Mouse (Mus musculus) MEL (cell line): Measurements from ENCODE around the gene Rell1.

Source experiments
- CTCF ChIP-seq, 3 experiments: IDR thresholded peaks in 2 of 3; conservative IDR thresholded peaks in 1 of 3; 2 replicates each; pipeline ENCODE4 v1.5.1; 2011 to 2012; ENCODE audit warnings: low read length in 3 of 3, low read depth in 2 of 3, mild to moderate bottlenecking in 2 of 3, improper control_type of control experiment in 1 of 3, inconsistent platforms in 1 of 3, mixed read lengths in 1 of 3, moderate library complexity in 1 of 3; ENCODE audit not compliant: control insufficient read depth in 1 of 3, insufficient read depth in 1 of 3, poor library complexity in 1 of 3, severe bottlenecking in 1 of 3
- GABPA ChIP-seq: IDR thresholded peaks from 2 replicates; pipeline ENCODE4 v1.6.1; 2012; ENCODE audit warnings: low read depth, mild to moderate bottlenecking, inconsistent platforms, low read length, improper control_type of control experiment, moderate library complexity
- JUND ChIP-seq: IDR thresholded peaks from 2 replicates; pipeline ENCODE4 v1.6.1; 2011; ENCODE audit warnings: low read depth, mild to moderate bottlenecking, improper control_type of control experiment, low read length
- MAX ChIP-seq: IDR thresholded peaks from 2 replicates; pipeline ENCODE4 v1.6.1; 2011; ENCODE audit warnings: low read length, improper control_type of control experiment
- POLR2A ChIP-seq, 2 experiments: IDR thresholded peaks; 2 replicates each; pipeline ENCODE4 v1.6.1; 2011 to 2012; ENCODE audit warnings: low read length in 2 of 2, mild to moderate bottlenecking in 2 of 2, control low read depth in 1 of 2, improper control_type of control experiment in 1 of 2, low read depth in 1 of 2, moderate library complexity in 1 of 2; ENCODE audit not compliant: control insufficient read depth in 1 of 2, insufficient read depth in 1 of 2, poor library complexity in 1 of 2
- TBP ChIP-seq: IDR thresholded peaks from 2 replicates; pipeline ENCODE4 v1.8.0; 2011; ENCODE audit warnings: low read depth, low read length, improper control_type of control experiment

DNA sequence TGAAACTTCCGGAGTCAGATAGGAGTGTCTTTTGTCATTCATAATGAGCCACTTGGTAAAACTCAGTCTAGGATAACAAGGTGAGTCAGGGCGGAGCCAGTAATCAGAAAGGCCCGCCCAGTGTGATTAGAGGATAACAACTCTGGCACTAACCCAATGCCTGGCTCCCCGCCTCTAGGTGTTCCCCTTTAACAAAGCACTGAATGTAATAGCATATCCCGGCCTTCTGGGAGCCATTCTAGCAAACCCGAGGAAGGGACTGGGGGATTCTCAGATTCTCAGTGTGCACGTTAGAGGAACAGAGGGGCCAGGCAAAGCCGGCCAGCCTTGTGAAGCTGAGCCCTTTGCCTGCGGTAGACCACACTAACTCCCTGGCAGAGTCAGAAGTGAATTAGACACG is 35.9 kb downstream of the Rell1 start:
- TF ChIP-seq JUND (no peak), CTCF (IDR thresholded peaks at IDR 0.05 in 2 of 3, conservative IDR thresholded peaks at IDR 0.05 in 1 of 3; ENCODE audit: control insufficient read depth in 1 of 3, insufficient read depth in 1 of 3, low read depth in 2 of 3, low read length in 3 of 3, poor library complexity in 1 of 3, severe bottlenecking in 1 of 3) (no peak), MAX (no peak), POLR2A (IDR thresholded peaks at IDR 0.05; ENCODE audit: control insufficient read depth in 1 of 2, insufficient read depth in 1 of 2, low read depth in 1 of 2, low read length in 2 of 2, poor library complexity in 1 of 2) (no peak), GABPA (no peak), TBP (no peak)
